Mouse (Mus musculus): ENCODE measurements around the gene Klf7. TPM values are rescaled to one million over a fixed set of nuclear protein-coding genes. Genes with fewer than 3 reads are reported as not detected.

The Klf7 gene
- polyA plus RNA-seq, 1 experiment from 2014 or later = 53.2 TPM

GRCm38 (mm10) chr1:64002036-64002435 lies 120.0 kb downstream of the Klf7 start:
- Histone ChIP-seq H3K9ac (no peak overlapping the region), H3K9me3 (replicated peaks) (no peaks in the 10 kb centered on the region), H3K4me2 (replicated peaks) (no peak overlapping the region), H3K27ac (no peak overlapping the region), H3K4me1 (peaks cover 11% of the 10 kb centered on the region; the same call in 1 of the 2 replicates), H3K36me3 (no peaks in the 10 kb centered on the region), H3K4me3 (no peak overlapping the region), H3K27me3 (no peaks in the 10 kb centered on the region)
- no peak for ATAC-seq (ENCODE audit: low FRiP score)
- WGBS = 91% methylated on average over 6 of the region's 6 CpGs

GRCm38 (mm10) chr1:64000597-64000996 lies 121.5 kb downstream of the Klf7 start:
- peaks cover 15% of the 10 kb centered on the region for H3K4me1 ChIP-seq
- no peaks in the 10 kb centered on the region for H3K9me3 ChIP-seq (replicated peaks)
- no peak for ATAC-seq (ENCODE audit: low FRiP score)
- H3K27me3 ChIP-seq = no peaks in the 10 kb centered on the region
- H3K4me2 ChIP-seq (replicated peaks) = no peak overlapping the region
- no peaks in the 10 kb centered on the region for H3K36me3 ChIP-seq
- H3K9ac ChIP-seq = no peak overlapping the region
- H3K4me3 ChIP-seq = no peak overlapping the region
- no peak overlapping the region for H3K27ac ChIP-seq
- WGBS = 95% methylated on average over 2 of the region's 2 CpGs

- Histone ChIP-seq H3K27ac (no peak overlapping the region), H3K9ac (no peak overlapping the region), H3K4me1 (peaks cover 26% of the 10 kb centered on the region), H3K4me3 (no peak overlapping the region), H3K36me3 (no peaks in the 10 kb centered on the region), H3K9me3 (replicated peaks) (no peaks in the 10 kb centered on the region), H3K27me3 (no peaks in the 10 kb centered on the region), H3K4me2 (replicated peaks) (no peak overlapping the region)
- 92% methylated on average over 8 of the region's 8 CpGs for WGBS
- ATAC-seq (ENCODE audit: low FRiP score) = no peak
Observed at GRCm38 (mm10) chr1:63999481-63999880, 122.6 kb downstream of the Klf7 start.

DNA sequence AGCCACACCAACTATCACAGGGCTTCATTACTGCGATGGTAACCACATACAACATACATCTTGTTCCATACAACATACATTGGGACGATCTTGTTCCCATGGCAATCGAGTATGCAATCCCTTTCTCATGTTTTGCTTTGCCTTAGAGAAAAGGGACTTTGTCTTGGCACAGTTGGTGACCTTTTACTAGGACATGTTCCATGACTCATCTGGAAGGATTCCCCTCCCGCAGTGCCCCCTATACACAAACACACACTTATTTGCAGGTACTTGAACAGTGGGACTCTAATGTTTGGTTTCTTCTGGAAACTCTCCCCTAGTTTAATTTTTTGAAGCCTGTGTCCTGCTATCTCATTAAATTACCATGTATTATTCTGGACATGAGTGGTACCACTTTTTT lies 123.2 kb downstream of the Klf7 start:
- peaks cover 29% of the 10 kb centered on the region for H3K4me1 ChIP-seq
- no peak overlapping the region for H3K9ac ChIP-seq
- no peak overlapping the region for H3K4me2 ChIP-seq (replicated peaks)
- H3K27me3 ChIP-seq = no peaks in the 10 kb centered on the region
- 86% methylated on average over 4 of the region's 4 CpGs for WGBS
- H3K4me3 ChIP-seq = no peak overlapping the region
- no peaks in the 10 kb centered on the region for H3K9me3 ChIP-seq (replicated peaks)
- ATAC-seq (ENCODE audit: low FRiP score) = no peak
- H3K36me3 ChIP-seq = no peaks in the 10 kb centered on the region
- no peak overlapping the region for H3K27ac ChIP-seq

- no peak for ATAC-seq (ENCODE audit: low FRiP score)
- WGBS = 66% methylated on average over 2 of the region's 2 CpGs
- no peak overlapping the region for H3K4me2 ChIP-seq (replicated peaks)
- no peaks in the 10 kb centered on the region for H3K9me3 ChIP-seq (replicated peaks)
- H3K36me3 ChIP-seq = no peaks in the 10 kb centered on the region
- H3K4me3 ChIP-seq = no peak overlapping the region
- no peaks in the 10 kb centered on the region for H3K27me3 ChIP-seq
- H3K27ac ChIP-seq = no peak overlapping the region
- no peak overlapping the region for H3K9ac ChIP-seq
- H3K4me1 ChIP-seq = peaks cover 29% of the 10 kb centered on the region
Observed at GRCm38 (mm10) chr1:63998139-63998538, 123.9 kb downstream of the Klf7 start.

- no peak overlapping the region for H3K4me2 ChIP-seq (replicated peaks)
- no peaks in the 10 kb centered on the region for H3K27me3 ChIP-seq
- no peaks in the 10 kb centered on the region for H3K9me3 ChIP-seq (replicated peaks)
- peaks cover 28% of the 10 kb centered on the region for H3K4me1 ChIP-seq
- H3K36me3 ChIP-seq = no peaks in the 10 kb centered on the region
- 44% methylated on average over 4 of the region's 4 CpGs for WGBS
- H3K27ac ChIP-seq = no peak overlapping the region
- no peak overlapping the region for H3K4me3 ChIP-seq
- ATAC-seq (ENCODE audit: low FRiP score) = no peak
- no peak overlapping the region for H3K9ac ChIP-seq
Observed at GRCm38 (mm10) chr1:63995828-63996227, 126.3 kb downstream of the Klf7 start.

DNA sequence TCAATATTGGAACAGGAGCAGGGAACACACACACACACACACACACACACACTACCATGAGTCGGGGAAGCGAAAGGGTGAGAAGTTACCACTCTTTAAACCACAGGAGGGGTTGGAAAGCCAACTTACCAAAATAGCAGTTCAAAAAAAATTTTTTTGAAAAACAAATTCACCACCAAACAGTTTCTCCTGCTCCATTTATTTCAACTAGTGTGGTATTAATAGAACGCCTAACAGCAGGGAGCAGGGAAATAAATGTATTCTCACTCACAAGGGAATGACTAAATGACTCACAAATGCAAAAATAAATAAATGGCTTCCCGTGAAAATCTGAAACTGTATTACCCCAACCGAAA lies 127.0 kb downstream of the Klf7 start:
- Histone ChIP-seq H3K27ac (peak overlapping the region; percentile 78), H3K27me3 (no peaks in the 10 kb centered on the region), H3K4me3 (no peak overlapping the region), H3K4me1 (peaks cover 28% of the 10 kb centered on the region), H3K9me3 (replicated peaks) (no peaks in the 10 kb centered on the region), H3K4me2 (replicated peaks) (peak overlapping the region; percentile 38), H3K9ac (no peak overlapping the region), H3K36me3 (no peaks in the 10 kb centered on the region)
- no peak for ATAC-seq (ENCODE audit: low FRiP score)
- WGBS = 53% methylated on average over 5 of the region's 5 CpGs

- H3K9me3 ChIP-seq (replicated peaks) = no peaks in the 10 kb centered on the region
- H3K4me2 ChIP-seq (replicated peaks) = peak overlapping the region; percentile 38
- H3K4me1 ChIP-seq = peaks cover 28% of the 10 kb centered on the region
- H3K36me3 ChIP-seq = no peaks in the 10 kb centered on the region
- no peaks in the 10 kb centered on the region for H3K27me3 ChIP-seq
- peak; percentile 90 for ATAC-seq (ENCODE audit: low FRiP score)
- peak overlapping the region; percentile 78 for H3K27ac ChIP-seq
- no peak overlapping the region for H3K4me3 ChIP-seq
- H3K9ac ChIP-seq = peak overlapping the region; percentile 29; the same call in 1 of the 2 replicates
- 12% methylated on average over 19 of the region's 19 CpGs for WGBS
Observed at GRCm38 (mm10) chr1:63994248-63995136, 127.6 kb downstream of the Klf7 start.

- WGBS = 86% methylated on average over 5 of the region's 5 CpGs
Observed at GRCm38 (mm10) chr1:63992506-63992905, 129.6 kb downstream of the Klf7 start.

GRCm38 (mm10) chr1:63990416-63990815 lies 131.7 kb downstream of the Klf7 start:
- H3K9me3 ChIP-seq (replicated peaks) = no peaks in the 10 kb centered on the region
- H3K4me3 ChIP-seq = no peak overlapping the region
- WGBS = 95% methylated on average over 6 of the region's 6 CpGs
- H3K27ac ChIP-seq = no peak overlapping the region
- no peak overlapping the region for H3K4me2 ChIP-seq (replicated peaks)
- H3K27me3 ChIP-seq = no peaks in the 10 kb centered on the region
- H3K36me3 ChIP-seq = no peaks in the 10 kb centered on the region
- no peak for ATAC-seq (ENCODE audit: low FRiP score)
- peaks cover 31% of the 10 kb centered on the region for H3K4me1 ChIP-seq
- no peak overlapping the region for H3K9ac ChIP-seq

More at GRCm38 (mm10) chr1:63992506-63992905, 129.6 kb downstream of the Klf7 start:
- ATAC-seq (ENCODE audit: low FRiP score) = no peak
- no peak overlapping the region for H3K27ac ChIP-seq
- H3K36me3 ChIP-seq = no peaks in the 10 kb centered on the region
- H3K4me3 ChIP-seq = no peak overlapping the region
- H3K4me1 ChIP-seq = peaks cover 32% of the 10 kb centered on the region
- H3K9ac ChIP-seq = no peak overlapping the region
- H3K27me3 ChIP-seq = no peaks in the 10 kb centered on the region
- H3K9me3 ChIP-seq (replicated peaks) = no peaks in the 10 kb centered on the region
- no peak overlapping the region for H3K4me2 ChIP-seq (replicated peaks)

- Histone ChIP-seq H3K4me2 (replicated peaks) (no peak overlapping the region), H3K9ac (no peak overlapping the region), H3K9me3 (replicated peaks) (no peaks in the 10 kb centered on the region), H3K4me3 (no peak overlapping the region), H3K4me1 (peaks cover 5% of the 10 kb centered on the region; the same call in 1 of the 2 replicates), H3K36me3 (no peaks in the 10 kb centered on the region), H3K27ac (no peak overlapping the region), H3K27me3 (no peaks in the 10 kb centered on the region)
- 56% methylated on average over 2 of the region's 2 CpGs for WGBS
- no peak for ATAC-seq (ENCODE audit: low FRiP score)
Observed at GRCm38 (mm10) chr1:63980733-63981132, 141.3 kb downstream of the Klf7 start.

All from hindbrain, embryonic 12.5 days (tissue).